Mouse (Mus musculus) 3T3-L1 (cell line): ENCODE data around the gene Bzw2.
"Not testable (repeated sequence)": the region's sequence is repeated elsewhere in the genome, so short reads cannot be mapped to it uniquely, and the experiment has no call there.

Source experiments
- DNase-seq: peaks from one replicate; pipeline ENCODE4 v3.0.0-alpha.2; 2015; ENCODE audit warnings: low read depth, low spot score

The Bzw2 gene

DNA sequence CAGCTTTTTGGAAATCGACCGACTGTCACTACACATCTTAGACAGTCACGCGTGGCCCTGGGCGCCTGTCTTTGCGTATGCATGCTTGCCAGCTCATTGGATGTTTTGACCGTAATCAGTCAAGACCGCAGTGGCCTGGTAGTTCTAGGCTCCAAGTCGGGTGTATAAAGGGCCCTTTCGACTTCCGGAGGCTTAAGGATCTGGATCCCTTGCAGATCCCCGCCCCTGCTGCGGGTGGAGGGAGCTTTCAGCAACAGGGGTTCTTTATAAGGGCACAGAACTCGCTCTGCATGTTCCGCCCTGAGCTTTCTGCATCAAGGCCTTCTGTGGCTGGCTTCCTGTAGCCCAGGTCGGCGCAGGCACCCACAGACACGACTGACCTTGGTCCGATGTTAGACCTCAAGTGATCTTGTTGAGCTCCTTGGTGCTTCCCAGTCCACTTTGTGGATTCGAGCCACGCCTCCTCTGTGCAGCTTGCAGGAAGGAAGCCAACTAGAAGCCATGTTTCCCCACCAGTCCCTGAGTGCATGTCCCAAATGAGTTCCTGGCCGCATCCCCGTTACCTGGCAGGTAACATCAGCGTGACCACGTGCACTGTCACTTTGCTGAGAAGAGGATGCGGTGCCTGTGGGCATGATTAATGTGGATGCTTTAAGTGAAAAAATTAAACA, at the start of gene Bzw2:
Bzw2 (minus strand) TSS at position 443 of the 671 bp plus-strand sequence.
- peak; percentile 86 for DNase-seq

DNA sequence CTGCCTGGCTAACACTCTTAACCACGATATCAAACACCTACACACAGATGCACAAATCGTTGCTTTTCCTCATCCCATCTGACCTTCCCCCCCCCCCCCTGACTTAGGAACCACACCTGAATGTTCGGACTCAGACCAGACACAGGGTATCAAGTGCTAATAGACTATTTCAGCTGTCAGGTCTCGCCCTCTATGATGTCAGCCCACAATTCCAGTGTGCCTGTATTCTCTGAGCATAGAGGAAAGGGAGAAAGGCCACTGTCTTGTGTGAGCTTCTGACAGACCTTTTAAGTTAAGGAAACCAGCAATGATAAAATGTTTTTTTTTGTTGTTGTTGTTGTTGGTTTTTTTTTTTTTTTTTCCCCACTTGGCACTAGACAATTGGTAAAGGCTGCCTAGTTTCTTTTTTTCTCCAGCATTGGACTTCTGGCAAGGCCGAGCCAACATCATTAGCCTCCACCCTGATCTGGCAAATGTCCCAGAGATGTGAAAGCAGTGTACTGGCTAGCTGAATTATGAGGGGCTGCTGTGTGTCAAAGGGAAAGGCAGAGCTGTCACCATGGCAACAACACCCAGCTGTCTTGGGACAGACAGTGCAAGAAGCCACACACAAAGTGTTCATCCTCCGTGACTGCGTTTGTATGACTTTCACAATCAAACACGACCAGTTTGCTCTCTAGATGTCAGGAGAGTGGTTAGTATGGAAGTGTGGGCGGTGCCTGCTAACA, 49.4 kb upstream of the Bzw2 start:
- peak; percentile 65 for DNase-seq

DNA sequence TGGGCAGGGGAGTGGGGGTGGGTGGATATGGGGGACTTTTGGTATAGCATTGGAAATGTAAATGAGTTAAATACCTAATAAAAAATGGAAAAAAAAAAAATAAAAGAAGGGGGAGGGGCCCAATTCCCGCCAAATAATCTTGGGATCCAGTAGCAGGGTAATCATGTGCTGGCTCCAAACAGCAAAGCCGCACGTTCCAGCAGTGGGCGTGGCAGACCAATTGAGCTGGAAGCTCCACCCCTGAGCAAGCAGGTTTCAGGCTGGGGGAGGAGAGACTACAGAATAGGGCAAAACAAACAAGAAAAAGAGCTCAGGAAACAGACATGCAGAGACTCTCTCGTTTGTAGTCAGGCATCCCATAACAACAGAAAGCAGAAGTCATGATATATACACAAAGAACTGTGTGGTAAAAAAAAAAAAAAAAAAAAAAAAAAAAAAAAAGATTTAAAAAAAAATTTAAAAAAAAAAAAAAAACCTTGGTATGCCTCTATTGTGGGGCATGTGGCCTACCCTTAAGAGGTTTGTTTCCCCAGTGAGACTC, 47.8 kb upstream of the Bzw2 start:
- DNase-seq, result not testable (repeated sequence)

DNA sequence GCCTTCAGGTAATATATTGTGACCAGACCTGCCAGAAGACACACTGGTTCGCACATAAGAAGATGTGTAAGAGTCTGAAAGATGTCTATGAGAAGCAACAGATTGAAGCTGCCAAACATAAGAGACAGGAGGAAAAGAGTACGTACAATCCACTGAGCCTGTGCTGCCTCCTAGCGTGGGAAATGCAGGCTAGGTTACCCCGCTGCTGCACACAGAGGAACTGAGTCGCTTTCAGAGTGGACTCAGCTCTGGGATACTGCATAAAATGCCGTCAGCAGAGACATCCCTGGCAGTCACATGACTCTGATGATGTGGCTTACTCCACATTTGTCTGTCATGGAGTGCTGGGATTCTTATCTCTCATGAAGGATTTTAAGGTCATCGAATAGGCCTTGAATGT, 37.1 kb upstream of the Bzw2 start:
- no peak for DNase-seq

DNA sequence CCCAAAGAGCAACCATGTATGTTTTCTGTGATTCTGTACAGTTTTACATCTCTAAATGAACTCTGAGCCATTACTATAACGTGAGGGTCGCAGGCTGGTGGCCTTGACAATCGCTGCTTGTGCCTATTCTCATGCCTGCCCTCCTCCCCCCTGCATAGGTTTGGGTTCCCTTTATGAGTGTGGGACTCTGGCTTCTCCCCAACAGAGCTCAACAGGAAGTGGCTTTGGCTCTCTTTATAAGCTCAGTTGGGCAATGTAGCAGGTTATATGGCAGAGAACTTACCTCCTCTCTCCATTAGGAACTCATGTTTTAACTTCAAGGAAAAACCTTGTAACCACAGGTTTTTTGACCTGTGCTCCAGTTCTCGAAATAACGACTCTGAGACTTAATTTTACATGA, 32.5 kb upstream of the Bzw2 start:
- DNase-seq, result no peak

DNA sequence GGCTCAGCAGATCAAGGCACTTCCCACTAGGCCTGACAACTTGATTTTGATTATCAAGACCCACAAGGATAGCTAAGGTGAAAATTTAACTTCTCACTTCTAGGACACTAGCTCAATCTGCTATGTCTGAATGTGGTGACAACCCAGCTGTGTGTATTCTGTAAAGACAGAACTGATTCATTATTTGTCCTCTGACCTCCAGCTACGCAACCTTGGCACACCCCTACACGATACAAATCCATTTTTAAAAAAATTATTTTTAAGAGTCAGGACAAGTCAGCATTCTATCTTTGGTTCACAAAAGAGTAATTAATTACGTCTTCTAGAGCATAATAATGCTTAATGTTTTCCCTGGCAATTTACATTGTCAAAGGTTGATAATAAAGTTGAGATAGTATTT, 31.7 kb upstream of the Bzw2 start:
- no peak for DNase-seq

DNA sequence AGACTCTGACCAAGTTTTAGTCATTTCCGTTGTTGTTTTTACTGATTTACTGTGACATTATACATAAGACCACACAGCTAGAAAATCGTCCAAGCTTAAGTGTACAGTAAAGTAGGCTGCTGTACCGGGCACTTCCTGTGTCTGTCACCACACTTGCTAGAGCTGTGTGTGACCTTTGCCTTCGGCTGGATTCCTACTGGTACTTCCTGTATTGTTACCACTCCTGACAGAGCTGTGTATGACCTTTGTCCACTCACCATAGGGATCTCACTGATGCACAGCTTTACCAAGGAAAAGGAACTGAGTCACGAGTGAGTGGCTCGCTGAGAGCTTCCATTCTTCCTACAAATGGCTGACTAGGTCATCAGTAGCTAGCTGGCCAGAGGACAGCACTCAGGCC, 29.2 kb upstream of the Bzw2 start:
- DNase-seq, result no peak

DNA sequence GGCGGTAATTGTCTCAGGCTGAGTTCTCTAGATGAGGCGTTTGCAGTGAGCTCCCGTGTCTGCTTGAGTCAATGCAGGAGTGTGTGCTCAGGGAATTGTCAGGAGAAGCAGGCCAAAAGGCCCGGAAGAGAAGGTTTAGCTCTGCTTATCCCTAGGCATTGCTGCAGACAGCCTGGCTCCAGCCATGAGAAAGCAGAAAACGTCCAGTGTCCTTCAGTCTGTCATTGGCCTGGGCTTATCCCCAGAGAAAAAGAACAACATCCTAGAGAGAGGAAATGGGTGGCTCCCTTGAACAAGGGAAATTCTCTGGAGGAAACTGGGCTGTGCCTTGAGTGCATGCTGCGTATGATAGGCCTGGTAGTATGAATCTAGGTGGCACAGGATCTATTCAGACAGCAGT, 24.7 kb upstream of the Bzw2 start:
- no peak for DNase-seq

DNA sequence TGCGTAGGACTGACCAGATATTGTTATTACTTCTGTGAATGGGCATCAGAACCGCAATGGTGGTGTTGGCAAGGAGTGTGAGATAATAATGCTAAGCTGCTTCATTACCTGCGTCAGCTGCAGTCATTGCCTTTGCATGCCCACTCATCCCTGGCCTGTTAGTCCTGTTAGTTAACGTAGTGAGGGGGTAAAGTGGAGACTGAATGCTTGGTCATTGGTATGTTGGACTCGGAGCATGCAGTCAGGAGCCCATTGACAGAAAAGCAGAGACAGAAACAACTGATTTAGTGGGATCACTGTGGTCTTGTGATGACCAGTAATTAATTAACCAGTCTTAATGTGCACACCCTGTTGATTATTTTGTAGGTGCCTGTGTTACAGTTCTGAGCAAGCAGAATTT, 19.3 kb upstream of the Bzw2 start:
- no peak for DNase-seq

DNA sequence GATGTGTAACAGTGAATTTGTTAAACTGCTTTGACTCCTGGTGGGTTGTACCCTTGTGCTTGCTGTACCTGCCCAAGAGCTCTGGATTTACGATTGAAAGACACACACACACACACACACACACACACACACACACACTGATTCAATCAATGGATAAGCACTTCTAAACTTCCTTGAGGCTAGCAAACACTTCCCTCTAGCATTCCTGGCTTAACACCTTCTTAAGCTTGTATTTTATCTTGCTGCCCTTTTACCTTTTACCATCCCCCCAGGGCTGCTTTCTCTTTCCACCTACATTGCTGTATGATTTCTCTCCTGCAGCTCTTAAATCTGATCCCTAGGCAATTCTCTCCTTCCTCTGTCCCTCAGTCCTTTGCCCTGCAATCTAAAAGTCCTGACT, 7.4 kb upstream of the Bzw2 start:
- DNase-seq, result no peak

DNA sequence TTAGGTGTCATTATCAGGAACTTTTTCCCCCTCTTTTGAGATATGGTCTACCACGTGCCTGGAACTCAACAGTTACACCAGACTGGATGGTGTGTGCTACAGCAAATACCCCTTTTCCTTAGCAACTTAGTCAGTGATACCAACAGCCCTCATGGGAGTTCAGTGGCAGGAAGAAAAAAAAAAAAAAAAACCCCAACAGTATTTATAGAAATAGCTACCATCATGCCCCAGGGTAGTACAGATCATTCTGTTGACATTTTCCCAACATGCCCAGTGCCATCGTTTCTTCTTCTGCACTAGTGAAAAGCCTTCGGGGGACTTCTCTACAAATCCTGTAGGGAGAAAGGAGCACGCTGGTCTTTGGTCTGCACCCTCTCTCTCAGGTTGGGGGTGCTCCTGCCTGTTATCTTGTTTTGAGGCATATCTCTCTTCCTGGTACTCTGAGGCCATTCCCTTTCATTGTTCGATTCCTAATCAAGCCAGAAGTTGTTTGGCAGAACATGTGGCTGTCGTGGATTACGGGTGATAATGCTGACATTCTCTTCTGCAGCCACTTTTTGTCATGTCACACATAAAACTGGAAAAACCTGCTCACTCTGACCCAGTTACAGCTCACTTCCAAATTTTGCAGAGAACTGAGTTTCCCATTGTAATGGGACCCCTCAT, 6.4 kb upstream of the Bzw2 start:
- no peak for DNase-seq

DNA sequence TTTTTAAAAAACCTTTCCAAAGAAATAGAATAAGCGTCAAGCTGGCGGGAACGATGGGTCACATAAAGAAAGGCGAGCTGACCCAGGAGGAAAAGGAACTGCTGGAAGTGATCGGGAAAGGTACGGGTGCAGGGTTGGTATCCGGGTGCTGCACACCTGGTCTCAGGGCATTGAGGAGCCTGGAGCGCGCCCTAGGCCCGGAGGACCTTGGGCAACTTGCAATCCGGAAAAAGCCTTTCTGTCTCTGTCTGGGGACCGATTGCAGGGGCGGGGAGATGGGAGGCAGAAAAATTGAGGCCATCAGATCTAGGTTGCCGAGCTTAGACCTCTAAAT, 609 bp downstream of the Bzw2 start:
- DNase-seq, result no peak

DNA sequence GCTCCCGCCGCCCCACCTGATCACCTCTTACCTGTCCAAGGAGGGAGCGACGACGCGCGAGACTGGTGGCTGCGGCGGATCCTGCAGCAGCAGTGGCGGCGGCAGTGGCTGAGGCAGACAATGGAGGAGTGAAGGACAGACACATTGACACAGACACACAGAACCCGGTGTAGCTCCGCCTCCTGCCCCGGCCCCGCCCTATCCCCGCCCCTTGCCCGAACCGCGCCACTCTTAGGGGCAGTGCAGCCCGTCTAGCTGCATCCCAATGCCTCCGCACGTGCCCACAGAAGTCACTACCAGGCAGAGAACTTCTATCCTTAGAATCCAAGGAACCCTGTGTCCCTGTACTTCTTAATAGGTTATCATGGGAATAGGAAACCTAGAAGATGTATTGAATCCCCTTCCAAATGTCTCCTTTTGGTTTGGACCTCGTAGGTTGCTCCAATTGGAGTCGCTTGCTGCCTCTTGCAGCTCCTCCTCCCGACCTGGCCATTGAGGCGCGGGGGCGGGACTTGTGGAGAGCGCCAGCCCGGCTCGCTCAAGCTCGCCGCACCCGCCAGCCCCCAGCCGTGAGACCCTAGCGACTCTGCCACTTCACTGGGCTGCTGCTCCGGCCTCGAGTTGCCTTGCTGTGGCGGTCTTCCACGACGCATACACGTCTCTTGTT, 1.1 kb downstream of the Bzw2 start, which contains the start of gene Ankmy2:
Ankmy2 (plus strand) TSS at position 478 of the 667 bp plus-strand sequence.
- DNase-seq, result peak; percentile 91

DNA sequence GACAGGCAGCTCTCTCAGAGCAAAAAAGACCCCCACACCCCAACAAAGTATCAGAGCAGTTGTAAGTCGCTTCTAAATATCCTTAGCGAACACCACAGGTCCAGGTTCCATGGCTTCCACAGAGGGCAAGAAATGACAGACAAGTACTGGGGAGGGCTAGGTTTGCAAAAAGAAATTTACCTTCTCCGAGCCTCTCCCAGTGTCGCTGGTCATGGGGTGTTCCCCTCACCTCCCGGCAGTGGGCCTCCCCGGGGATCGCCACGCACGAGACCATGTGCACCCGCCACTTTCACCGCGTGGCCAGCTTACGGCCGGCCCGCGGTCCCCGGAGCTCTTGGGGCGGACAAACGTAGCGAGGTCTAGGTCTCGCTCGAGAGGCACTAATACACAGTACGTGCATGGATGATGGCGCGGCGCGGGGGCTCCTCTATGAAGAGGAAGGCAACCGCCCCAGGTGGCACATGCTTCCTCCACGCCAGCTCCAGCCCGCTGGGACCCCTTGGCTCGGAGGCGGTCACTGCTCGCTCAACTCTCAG, 1.7 kb downstream of the Bzw2 start:
- peak; percentile 38 for DNase-seq

DNA sequence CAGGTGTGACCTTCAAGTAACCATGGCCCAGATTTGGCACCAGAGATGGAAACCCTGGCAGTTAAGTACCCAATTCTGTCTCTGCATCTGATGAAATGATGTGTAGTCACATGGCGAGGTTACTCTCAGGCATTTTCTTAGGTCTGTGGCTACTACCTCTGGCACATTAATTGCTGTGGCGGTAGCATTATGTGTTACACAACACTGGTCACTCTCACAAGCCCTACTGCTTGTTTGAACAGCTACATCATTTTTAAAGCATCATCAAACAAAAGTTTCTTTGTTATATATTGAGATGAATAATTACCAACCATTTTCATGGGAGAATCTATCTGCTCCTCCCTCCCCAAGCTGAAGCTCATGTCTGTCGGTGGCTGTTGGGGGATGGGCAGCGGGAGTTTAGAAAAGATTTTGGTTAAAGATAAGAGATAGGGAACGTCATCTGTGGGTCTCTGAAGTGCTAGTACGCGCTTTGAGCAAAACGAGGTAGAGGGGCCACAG, 2.7 kb downstream of the Bzw2 start:
- peak; percentile 69 for DNase-seq

DNA sequence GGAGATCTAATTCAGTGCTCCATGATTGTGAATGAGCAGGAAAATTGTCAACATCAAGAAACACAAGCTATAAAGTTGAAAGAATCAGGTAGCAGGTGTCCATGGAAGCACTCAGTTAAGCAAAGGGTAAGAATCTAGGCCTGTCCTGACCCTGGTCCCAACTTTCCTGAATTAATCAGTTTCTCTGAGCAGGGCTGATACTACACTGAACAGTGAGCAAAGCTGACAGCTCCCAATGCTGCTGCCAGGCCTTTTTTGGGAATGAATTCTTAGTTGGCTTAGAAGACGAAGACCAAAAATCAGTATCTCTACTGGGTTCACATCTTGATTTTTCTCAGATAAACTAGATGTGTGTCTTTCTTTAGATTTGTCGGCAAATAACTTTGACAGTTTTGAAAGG, 7.1 kb downstream of the Bzw2 start:
- DNase-seq, result no peak

DNA sequence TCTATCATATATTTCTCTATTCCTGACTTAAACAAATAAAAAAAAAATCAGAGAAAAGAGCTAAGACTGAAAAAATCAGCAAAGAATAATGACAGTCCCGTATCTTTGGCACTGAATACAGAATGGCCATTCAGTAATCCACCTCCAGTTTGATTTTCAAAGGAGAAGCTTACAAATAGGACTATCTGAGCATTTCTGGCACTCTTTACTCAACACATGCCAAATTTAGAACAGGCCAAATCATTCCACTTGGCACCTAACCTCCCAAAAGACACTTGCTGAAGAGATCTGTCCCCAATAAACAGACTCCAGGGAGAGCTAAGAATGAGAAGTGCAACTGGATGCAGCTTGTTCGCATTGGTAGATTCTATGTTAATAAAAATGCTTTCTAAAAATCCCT, 7.6 kb downstream of the Bzw2 start:
- DNase-seq, result no peak

DNA sequence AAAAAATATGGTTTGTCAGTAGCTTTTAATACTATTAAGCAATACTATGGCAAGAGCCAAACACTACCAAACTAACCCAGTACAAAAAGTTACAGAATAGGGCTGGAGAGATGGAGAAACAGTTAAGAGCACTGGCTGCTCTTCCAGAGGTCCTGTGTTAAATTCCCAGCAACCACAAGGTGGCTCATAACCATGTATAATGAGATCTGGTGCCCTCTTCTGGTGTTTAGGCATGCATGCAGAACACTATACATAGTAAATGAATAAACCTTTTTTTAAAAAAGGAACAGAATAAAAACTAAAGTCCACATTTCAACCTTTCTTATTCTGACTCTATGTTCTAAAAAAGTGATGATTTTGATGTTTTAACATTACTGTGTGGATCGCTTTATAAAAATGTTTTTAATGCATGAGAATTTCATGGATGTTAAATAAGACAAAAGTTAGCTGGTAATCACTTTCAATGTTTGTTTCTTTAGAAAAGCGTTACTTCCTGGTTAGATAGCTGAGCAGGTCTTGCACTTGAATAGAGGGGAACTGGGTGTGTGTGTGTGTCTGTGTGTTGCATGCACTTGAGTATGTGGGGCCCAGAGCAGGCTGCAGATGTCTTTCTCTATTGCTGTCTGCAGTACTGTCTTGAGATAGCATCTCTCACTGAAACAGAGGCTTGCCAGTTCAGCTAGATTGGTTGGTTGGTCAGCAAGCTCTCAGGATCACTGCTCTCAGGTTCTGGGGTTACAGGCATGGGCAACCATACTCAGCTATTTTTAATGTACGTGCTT, 11.5 kb downstream of the Bzw2 start:
- DNase-seq, result peak; percentile 28

DNA sequence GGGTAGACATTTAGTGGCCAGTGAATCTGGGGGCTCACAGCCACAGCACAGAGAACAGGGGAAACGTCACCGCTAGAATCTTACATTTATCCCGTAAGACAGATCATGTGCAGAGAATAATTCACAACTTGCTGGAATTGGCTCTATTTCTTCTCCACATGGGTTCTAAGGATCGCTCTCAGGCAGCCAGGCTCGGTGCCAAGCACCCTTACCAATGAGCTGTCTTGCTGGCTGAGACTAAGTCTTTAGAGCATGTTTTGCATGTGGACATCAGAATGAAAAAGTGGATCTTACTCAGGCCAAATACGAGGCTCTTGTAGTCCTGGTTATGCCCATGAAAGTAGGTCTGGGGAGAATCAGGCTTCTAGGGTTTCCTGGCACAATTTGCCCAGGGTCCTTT, 17.5 kb downstream of the Bzw2 start:
- DNase-seq, result no peak

DNA sequence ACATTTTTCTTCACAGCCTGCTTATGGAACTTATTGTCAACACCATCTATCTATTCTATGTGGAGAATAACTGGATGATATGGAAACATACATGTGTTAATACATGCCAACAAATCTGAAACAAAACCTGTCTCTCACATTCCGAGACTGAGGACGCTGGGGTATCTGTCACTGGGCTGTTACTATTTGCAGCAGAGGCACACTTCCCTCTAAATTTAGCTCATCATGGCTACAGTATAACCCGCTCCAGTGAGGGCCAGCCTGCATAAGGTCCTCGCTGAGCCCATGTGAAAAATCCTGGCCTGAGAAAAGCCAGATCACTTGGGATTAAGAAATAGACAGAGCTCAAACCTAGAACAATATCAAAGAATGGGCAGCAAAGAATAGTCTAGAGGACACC, 20.7 kb downstream of the Bzw2 start:
- DNase-seq, result no peak

DNA sequence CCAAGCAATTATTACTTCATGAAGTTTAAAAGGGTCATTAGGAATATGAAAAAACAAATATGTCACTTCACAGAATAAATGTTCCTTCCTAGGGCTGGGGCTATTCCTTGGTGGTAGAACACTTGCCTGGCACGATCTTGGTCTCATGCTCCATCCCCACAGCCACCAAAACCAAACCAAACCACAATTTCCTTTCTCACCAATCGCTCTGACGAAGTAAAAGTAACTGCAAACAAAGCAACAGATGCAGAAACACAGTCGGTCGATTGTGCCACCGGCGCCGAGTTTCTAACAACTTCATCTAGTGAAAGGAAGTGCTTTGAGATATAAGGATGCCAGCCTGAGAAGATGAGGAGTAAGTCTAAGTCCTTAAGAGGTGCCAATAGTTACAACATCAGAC, 21.6 kb downstream of the Bzw2 start:
- no peak for DNase-seq
